Mouse (Mus musculus) common myeloid progenitor, adult 5-6 weeks (primary cell): Measurements from ENCODE around the gene Slc45a3. TPM values are rescaled to one million over a fixed set of nuclear protein-coding genes. Genes with fewer than 3 reads are reported as not detected.

Experiments
- ATAC-seq: replicated peaks from 2 replicates; pipeline ENCODE4 v1.8.0; 2016; ENCODE audit warnings: low read depth, mild to moderate bottlenecking, moderate TSS enrichment, inconsistent platforms; ENCODE audit not compliant: poor library complexity, severe bottlenecking
- total RNA-seq: library from RNA; stranded (forward); fragments of 200-1000, 187-1606 nt; gene quantifications from 2 replicates; pipeline ENCODE4 v1.2.3, GENCODE M21; 2017

Gene Slc45a3
- total RNA-seq, 1 experiment from 2014 or later, result 10.6 TPM

DNA sequence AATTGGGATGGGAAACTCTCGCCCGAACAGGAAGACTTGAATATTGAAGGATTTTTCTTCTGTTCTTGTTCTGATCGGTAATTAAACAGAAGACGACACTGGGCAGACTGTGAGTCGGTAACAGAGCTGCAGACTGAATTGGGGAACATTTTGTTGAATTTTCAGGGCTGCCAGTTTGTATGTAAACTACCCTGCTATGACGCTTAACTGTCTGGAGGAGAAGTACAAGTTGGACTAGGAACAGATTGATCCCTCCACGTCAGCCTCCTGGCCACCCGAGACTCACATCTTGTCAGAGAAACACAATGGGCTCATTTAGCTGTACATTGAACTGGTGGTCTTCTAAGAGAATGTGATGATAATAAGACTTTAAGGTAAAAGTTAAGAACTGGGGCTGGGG, 50.1 kb downstream of the Slc45a3 start:
- no peak for ATAC-seq

- ATAC-seq, result no peak
Observed at GRCm38 (mm10) chr1:132014800-132015199, 52.0 kb downstream of the Slc45a3 start.

- no peak for ATAC-seq
Observed at GRCm38 (mm10) chr1:132016691-132017090, 53.9 kb downstream of the Slc45a3 start.

DNA sequence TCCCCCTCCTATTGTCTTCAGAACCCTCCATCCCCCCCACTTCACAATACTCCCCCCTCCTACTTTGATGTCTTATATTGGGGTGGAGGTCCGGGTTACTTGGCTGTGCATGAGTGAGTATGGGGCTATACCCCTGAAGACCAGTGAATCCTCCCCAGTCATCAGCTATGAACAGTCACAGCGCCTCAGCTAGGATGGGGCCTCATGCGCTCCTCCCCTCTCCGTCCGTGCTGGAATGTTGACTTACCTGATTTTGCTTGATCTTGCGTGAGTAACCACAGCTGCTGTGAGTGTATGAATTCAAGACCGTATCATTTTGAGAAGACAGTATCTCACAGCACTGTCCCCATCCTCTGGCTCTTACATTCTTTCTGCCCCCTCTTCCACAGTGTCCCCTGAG, 57.1 kb downstream of the Slc45a3 start:
- ATAC-seq, result no peak

GRCm38 (mm10) chr1:132022107-132022506, 59.3 kb downstream of the Slc45a3 start:
- no peak for ATAC-seq

- ATAC-seq, result peak; percentile 89
Observed at GRCm38 (mm10) chr1:132026925-132027646, 64.3 kb downstream of the Slc45a3 start.

- ATAC-seq, result no peak
Observed at GRCm38 (mm10) chr1:132027978-132028377, 65.2 kb downstream of the Slc45a3 start.

DNA sequence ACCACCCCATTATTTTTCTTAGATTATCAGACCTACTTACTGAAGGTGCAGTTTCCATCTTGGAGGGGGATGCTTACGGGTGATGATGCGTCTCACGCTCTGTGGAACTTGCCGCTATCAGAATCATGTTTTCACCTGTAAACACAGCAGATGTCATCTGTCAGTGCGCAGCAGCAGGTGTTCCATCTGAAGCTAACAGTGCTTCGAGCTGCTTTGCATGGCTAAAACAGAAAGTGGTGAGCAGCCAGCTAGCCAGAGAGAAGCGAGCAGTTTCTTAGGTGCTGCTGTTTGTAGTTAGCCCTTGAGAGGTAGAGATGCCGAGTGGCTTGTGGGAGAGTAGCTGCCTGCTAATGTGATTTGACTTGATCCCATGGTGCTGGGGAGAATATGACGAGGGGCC, 65.6 kb downstream of the Slc45a3 start:
- no peak for ATAC-seq

DNA sequence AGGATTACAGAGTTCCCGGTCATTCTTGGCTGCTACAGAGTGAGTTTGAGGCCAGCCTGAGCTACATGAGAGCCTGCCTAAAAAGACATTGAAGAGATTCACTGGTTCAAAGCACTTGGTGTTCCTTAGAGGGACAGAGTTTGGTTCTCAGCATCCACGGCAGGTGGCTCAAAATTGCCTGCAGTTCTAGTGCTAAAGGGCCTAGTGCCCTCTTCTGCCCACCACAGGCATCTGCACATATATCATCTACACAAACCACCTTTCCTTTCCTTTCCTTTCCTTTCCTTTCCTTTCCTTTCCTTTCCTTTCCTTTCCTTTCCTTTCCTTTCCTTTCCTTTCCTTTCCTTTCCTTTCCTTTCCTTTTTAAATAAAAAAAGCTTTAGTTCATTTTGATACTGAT, 67.8 kb downstream of the Slc45a3 start:
- 0 out of 2 replicates have a peak, but pooled peaks have one; percentile 46 for ATAC-seq

- no peak for ATAC-seq
Observed at GRCm38 (mm10) chr1:132032172-132032571, 69.4 kb downstream of the Slc45a3 start.

Other genes starting within 250 kb of the Slc45a3 start
- gene Slc26a9, start 218.9 kb upstream of the Slc45a3 start, total RNA-seq, result not detected in 2 replicates
- not detected in 2 replicates for gene Pm20d1, start 165.6 kb upstream of the Slc45a3 start, total RNA-seq
- gene Slc41a1, start 135.5 kb upstream of the Slc45a3 start, total RNA-seq, result 6.7 and 7.8 TPM in 2 replicates
- gene Rab29, start 95.7 kb upstream of the Slc45a3 start, total RNA-seq, result 20.0 and 27.5 TPM in 2 replicates
- gene Nucks1, start 52.4 kb upstream of the Slc45a3 start, total RNA-seq, result 388 and 411 TPM in 2 replicates
- 86.9 and 112 TPM in 2 replicates for gene Elk4, start 44.6 kb downstream of the Slc45a3 start, total RNA-seq
- gene Mfsd4a, start 105.1 kb downstream of the Slc45a3 start, total RNA-seq, result 0.63 and 5.5 TPM in 2 replicates
- gene Cdk18, start 176.7 kb downstream of the Slc45a3 start, total RNA-seq, result 0.73 and 2.0 TPM in 2 replicates
- gene Lemd1, start 228.5 kb downstream of the Slc45a3 start, total RNA-seq, result not detected in 2 replicates
- gene AC124108.1, start 228.5 kb downstream of the Slc45a3 start, total RNA-seq, result not detected in 2 replicates